Mouse (Mus musculus): Measurements from ENCODE around the gene Gm6502.
"Not testable (repeated sequence)": the region's sequence is repeated elsewhere in the genome, so short reads cannot be mapped to it uniquely, and the experiment has no call there.

Gm6502 gene

DNA sequence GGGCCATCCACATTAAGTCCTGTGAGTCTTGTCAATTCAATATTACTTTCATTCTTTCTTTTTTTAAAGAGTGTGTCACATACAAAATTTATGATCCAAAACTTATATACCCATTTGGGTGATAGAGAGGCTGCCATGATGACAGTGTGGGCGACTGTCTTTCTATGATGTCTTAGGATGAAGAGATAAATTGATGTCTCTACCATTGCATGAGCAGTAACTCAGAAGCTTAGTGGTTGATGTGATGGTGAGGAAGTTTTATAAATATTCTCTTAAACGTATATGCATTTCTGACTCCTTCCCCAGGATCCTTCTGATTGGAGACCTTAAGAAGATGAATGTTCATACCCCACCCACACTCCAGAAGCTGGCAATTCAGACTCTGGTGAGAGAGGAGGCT, at the start of gene Gm6502:
Gene Gm6502 (plus strand): TSS at position 301 of the 400 bp plus-strand sequence.
- not testable (repeated sequence) for DNase-seq

DNA sequence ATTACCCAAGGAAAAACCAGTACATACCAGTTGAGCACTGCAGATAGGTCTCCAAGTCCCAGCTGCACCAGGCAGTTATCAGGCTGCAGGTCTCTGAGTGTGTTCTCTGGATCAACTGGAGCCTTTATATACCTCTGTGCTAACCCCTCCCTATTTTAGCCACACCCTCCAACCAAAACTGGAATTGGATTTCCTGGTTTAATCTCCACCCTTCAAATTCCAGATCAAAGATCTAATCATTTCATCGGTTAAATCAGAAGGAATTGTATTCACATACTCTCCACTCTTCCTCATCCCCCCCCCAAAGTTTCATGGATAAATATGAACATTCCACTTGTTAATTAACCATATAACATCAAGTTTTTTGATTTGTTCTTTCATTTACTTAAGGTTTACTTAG, 7.5 kb upstream of the Gm6502 start, which contains the start of gene A430089I19Rik:
Gene A430089I19Rik (minus strand): TSS at position 101 of the 400 bp plus-strand sequence.
- not testable (repeated sequence) for DNase-seq

DNA sequence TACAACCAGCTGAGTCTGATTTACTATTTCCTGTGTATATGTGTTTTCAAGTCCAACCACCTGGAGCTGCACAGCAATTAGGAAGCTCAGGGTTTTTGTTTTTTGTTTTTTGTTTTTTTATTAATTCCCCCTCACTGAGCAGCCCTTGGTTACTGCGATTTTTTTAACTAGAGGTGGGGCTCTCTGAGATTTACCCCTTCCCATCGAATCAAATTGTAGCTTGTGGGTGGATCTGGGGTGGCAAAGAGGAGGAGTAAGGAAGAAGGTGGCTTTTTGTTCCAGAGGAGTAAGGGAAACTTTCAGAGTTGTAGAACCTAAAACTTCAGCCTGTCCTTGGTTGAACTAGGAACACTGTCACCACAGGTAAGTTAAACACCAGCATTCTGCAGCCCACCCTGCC, 25.2 kb downstream of the Gm6502 start, which contains the start of gene AA792892:
Gene AA792892 (plus strand): TSS at position 301 of the 400 bp plus-strand sequence.
- DNase-seq, result not testable (repeated sequence)

All from lung, postnatal 36 days (tissue).